Mouse (Mus musculus) neural tube, embryonic 11.5 days (tissue): Measurements from ENCODE around the gene H2-Aa. TPM values are rescaled to one million over a fixed set of nuclear protein-coding genes. Genes with fewer than 3 reads are reported as not detected.

Experiments
- ATAC-seq: fragments of 200-750 bp; cut with Nextera tagmentation; 2 replicates; pipeline ENCODE4 v1.8.0; 2017; ENCODE audit warnings: moderate number of reproducible peaks, mild to moderate bottlenecking, moderate TSS enrichment, moderate library complexity; ENCODE audit not compliant: insufficient read depth, low FRiP score, low TSS enrichment
- DNase-seq: peaks from one replicate; pipeline ENCODE4 v3.0.0-alpha.2; 2015; ENCODE audit warnings: low spot score
- H3K27ac ChIP-seq: fragments of 300-500 bp; sonication (generic); 2 replicates; pipeline ENCODE4 v1.5.1; 2014; ENCODE audit warnings: low read depth, mild to moderate bottlenecking, low read length
- H3K27me3 ChIP-seq: fragments of 300-500 bp; sonication (generic); 2 replicates; pipeline ENCODE4 v1.6.1; 2014; ENCODE audit warnings: mild to moderate bottlenecking, low read length, mixed read lengths; ENCODE audit not compliant: control insufficient read depth, insufficient read depth
- H3K36me3 ChIP-seq: fragments of 300-500 bp; sonication (generic); 2 replicates; pipeline ENCODE4 v1.6.1; 2014; ENCODE audit warnings: mild to moderate bottlenecking, low read length, moderate library complexity, mixed read lengths; ENCODE audit not compliant: control insufficient read depth, insufficient read depth
- H3K4me1 ChIP-seq: fragments of 300-500 bp; sonication (generic); 2 replicates; pipeline ENCODE4 v1.6.1; 2014; ENCODE audit warnings: low read length, mixed read lengths; ENCODE audit not compliant: control insufficient read depth, insufficient read depth
- H3K4me2 ChIP-seq: fragments of 300-500 bp; sonication (generic); 2 replicates; pipeline ENCODE4 v1.6.1; 2014; ENCODE audit warnings: low read depth, mild to moderate bottlenecking, moderate library complexity
- H3K4me3 ChIP-seq: fragments of 300-500 bp; sonication (generic); 2 replicates; pipeline ENCODE4 v1.5.1; 2014; ENCODE audit warnings: low read depth, low read length
- H3K9ac ChIP-seq: fragments of 300-500 bp; sonication (generic); 2 replicates; pipeline ENCODE4 v1.6.1; 2014; ENCODE audit warnings: mild to moderate bottlenecking, low read length
- H3K9me3 ChIP-seq: fragments of 300-500 bp; sonication (generic); 2 replicates; pipeline ENCODE4 v1.6.1; 2016; ENCODE audit warnings: low read length; ENCODE audit not compliant: control insufficient read depth
- WGBS: fragments of 180-500 bp; shearing (Covaris S2); extraction: QIAGEN DNeasy Blood & Tissue Kit; methylation state at CpG from one replicate; pipeline ENCODE4 v1.1.7; 2014; 5-methylcytosine and 5-hydroxymethylcytosine counted together
- polyA plus RNA-seq: library from polyadenylated mRNA; unstranded; fragments of >200 nt; fragmentation: Nextera tagmentation; extraction: Ambion mirVana; gene quantifications from 2 replicates; pipeline ENCODE4 v1.2.1, GENCODE M21; 2014

Gene H2-Aa
- polyA plus RNA-seq, 1 experiment from 2014 or later, result not detected

DNA sequence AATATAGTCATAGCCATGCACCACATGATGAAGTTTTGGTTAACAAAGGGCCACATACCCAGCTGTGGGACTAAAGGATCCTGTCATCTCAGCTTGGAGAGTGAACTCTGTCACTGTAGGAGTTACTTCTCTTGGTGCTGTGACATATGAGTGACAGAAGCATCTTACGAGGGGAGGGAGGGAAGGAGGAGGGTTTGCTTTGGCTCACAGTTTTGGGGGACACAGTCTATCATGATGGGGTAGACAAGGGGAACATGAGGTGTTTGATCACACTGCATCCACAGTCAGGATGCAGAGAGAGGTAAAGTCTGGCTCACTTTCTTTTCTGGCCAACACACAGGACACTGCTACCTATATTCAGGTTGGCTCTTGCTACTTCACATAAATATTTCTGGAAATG is 5.8 kb downstream of the H2-Aa start:
- Histone ChIP-seq H3K9ac (no peak overlapping the region), H3K9me3 (no peaks in the 10 kb centered on the region), H3K4me2 (no peak overlapping the region), H3K27me3 (no peaks in the 10 kb centered on the region), H3K27ac (no peak overlapping the region), H3K4me3 (no peak overlapping the region), H3K36me3 (no peaks in the 10 kb centered on the region), H3K4me1 (no peaks in the 10 kb centered on the region)
- DNase-seq (no peak), ATAC-seq (no peak)
- 63% methylated on average over 1 of the region's 1 CpGs for WGBS

GRCm38 (mm10) chr17:34280499-34281038 is 7.1 kb downstream of the H2-Aa start:
- no peaks in the 10 kb centered on the region for H3K27me3 ChIP-seq
- no peak overlapping the region for H3K27ac ChIP-seq
- H3K9me3 ChIP-seq, result no peaks in the 10 kb centered on the region
- ATAC-seq (no peak), DNase-seq (no peak)
- WGBS, result 74% methylated on average over 1 of the region's 1 CpGs
- H3K9ac ChIP-seq, result no peak overlapping the region
- H3K4me3 ChIP-seq, result no peak overlapping the region
- no peaks in the 10 kb centered on the region for H3K4me1 ChIP-seq
- no peak overlapping the region for H3K4me2 ChIP-seq
- no peaks in the 10 kb centered on the region for H3K36me3 ChIP-seq

DNA sequence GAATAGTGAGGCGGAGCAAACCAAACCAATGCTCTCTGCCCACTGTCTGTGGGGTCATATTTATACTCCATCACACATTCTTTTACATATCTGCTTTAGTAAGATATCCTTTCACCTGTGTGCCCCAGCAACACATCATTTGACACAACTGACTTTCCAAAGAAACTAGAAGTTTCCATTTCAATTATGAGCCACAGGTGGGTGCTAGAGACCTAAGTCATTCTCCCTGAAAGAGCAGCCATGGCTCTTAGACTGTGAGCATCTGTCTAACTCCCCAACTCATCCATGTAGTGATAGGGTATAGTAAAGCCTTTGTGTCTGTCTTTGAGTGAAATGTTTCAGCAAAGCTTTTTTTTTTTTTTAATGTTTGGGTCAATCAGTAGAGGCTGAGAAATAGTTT is 15.5 kb downstream of the H2-Aa start:
- WGBS, result 92% methylated on average over 1 of the region's 1 CpGs
- Histone ChIP-seq H3K36me3 (no peaks in the 10 kb centered on the region), H3K4me3 (no peak overlapping the region), H3K4me1 (no peaks in the 10 kb centered on the region), H3K27ac (no peak overlapping the region), H3K27me3 (no peaks in the 10 kb centered on the region), H3K9me3 (no peaks in the 10 kb centered on the region), H3K4me2 (no peak overlapping the region), H3K9ac (no peak overlapping the region)
- DNase-seq (no peak), ATAC-seq (no peak)

DNA sequence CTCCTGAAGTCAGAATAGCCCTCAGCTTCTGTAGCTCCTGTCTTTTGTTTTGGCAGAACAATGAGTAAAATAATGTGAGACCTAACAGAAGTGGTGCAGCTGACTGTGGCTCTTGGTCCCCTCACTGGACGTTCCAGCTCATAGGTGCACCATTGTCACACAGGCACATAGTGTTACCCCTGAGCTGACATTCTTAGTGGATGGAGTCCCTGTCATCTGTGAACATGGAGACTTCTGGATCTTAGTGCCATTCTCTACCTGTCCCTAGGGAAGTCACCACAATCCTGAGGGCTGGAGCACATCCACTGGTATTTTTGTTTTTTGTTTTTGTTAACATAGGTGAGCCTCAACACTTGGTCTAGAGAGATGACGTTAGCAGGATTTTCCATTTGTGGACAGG is 16.7 kb downstream of the H2-Aa start:
- no peaks in the 10 kb centered on the region for H3K9me3 ChIP-seq
- H3K4me1 ChIP-seq, result no peaks in the 10 kb centered on the region
- no peak overlapping the region for H3K27ac ChIP-seq
- H3K36me3 ChIP-seq, result no peaks in the 10 kb centered on the region
- H3K27me3 ChIP-seq, result no peaks in the 10 kb centered on the region
- no peak overlapping the region for H3K9ac ChIP-seq
- DNase-seq (no peak), ATAC-seq (no peak)
- H3K4me3 ChIP-seq, result no peak overlapping the region
- WGBS, result 77% methylated on average over 2 of the region's 2 CpGs
- no peak overlapping the region for H3K4me2 ChIP-seq

- H3K4me3 ChIP-seq, result no peak overlapping the region
- no peaks in the 10 kb centered on the region for H3K36me3 ChIP-seq
- ATAC-seq (no peak), DNase-seq (no peak)
- 85% methylated on average over 2 of the region's 2 CpGs for WGBS
- H3K9ac ChIP-seq, result no peak overlapping the region
- H3K4me1 ChIP-seq, result no peaks in the 10 kb centered on the region
- no peaks in the 10 kb centered on the region for H3K27me3 ChIP-seq
- no peak overlapping the region for H3K4me2 ChIP-seq
- no peak overlapping the region for H3K27ac ChIP-seq
- H3K9me3 ChIP-seq, result no peaks in the 10 kb centered on the region
Measured at GRCm38 (mm10) chr17:34270230-34270629, 17.4 kb downstream of the H2-Aa start.

DNA sequence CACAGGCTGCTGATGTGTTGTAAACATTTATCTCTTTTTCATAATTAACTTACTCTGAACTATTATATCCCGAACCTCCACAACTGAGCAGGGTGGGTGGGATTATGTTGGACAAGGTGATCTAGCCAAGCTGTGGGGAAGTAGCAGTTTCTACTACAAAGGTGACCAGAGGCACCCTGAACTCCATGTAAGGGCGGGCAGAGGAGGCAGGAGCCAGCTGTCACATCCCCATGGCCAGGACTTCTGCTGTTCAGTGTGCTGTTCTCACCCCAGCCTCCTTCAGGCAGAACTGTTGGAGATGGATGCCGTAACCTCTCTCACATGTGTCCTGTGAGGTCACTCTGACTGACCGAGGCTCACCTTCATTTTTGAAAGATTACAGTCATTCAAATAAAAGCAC is 17.8 kb downstream of the H2-Aa start:
- Histone ChIP-seq H3K27ac (no peak overlapping the region), H3K4me3 (no peak overlapping the region), H3K4me1 (peaks cover 4% of the 10 kb centered on the region), H3K9ac (no peak overlapping the region), H3K9me3 (no peaks in the 10 kb centered on the region), H3K27me3 (peaks cover 4% of the 10 kb centered on the region), H3K36me3 (no peaks in the 10 kb centered on the region), H3K4me2 (no peak overlapping the region)
- no peak for ATAC-seq
- 81% methylated on average over 4 of the region's 4 CpGs for WGBS
- no peak for DNase-seq

DNA sequence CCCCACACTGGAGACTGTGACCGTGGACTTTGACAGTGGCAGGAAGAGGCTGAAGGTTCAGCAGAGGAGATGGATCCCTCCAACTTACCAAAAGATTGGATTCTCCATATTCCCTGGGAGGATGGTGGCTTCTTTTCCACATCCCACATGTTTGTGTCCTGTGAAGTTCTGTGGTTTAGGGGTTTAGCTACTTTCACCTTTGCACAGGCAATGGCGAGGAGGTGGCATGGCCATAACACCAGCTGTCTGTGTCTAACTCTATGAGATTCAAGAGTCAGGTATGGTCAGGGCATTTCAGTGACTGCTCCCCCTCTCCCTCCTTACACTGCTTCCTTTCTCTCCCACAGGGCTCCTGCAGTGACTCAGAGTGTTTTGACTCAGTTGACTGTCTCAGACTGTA is 18.9 kb downstream of the H2-Aa start:
- no peak overlapping the region for H3K27ac ChIP-seq
- no peak for ATAC-seq
- H3K9me3 ChIP-seq, result no peaks in the 10 kb centered on the region
- WGBS, result 86% methylated on average over 2 of the region's 2 CpGs
- H3K4me1 ChIP-seq, result peaks cover 4% of the 10 kb centered on the region
- H3K9ac ChIP-seq, result no peak overlapping the region
- no peaks in the 10 kb centered on the region for H3K36me3 ChIP-seq
- DNase-seq, result no peak
- peaks cover 7% of the 10 kb centered on the region for H3K27me3 ChIP-seq
- H3K4me3 ChIP-seq, result no peak overlapping the region
- H3K4me2 ChIP-seq, result no peak overlapping the region

DNA sequence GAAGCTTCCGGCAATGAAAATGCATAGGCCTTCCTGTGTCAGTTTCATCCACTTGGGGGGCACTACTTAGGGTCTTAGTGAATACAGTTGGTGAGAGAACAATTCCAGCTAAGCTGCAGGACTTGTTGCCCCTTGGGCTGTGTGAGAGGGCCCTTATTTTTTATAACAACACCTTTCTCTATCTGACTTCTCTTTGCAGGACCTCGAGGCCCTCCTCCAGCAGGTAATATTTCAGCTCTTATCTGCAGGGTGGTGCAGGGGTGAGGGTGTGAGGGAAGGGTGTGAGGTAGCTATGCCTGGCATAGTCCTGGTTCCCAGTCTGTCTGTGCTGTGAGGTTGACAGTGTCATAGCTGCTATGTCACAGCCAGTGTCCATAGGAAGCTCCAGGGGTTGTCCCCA is 19.4 kb downstream of the H2-Aa start:
- Histone ChIP-seq H3K4me3 (no peak overlapping the region), H3K27me3 (peaks cover 7% of the 10 kb centered on the region), H3K9me3 (no peaks in the 10 kb centered on the region), H3K27ac (no peak overlapping the region), H3K9ac (no peak overlapping the region), H3K4me1 (peaks cover 4% of the 10 kb centered on the region), H3K4me2 (no peak overlapping the region), H3K36me3 (no peaks in the 10 kb centered on the region)
- ATAC-seq, result no peak
- WGBS, result 82% methylated on average over 2 of the region's 2 CpGs
- no peak for DNase-seq

DNA sequence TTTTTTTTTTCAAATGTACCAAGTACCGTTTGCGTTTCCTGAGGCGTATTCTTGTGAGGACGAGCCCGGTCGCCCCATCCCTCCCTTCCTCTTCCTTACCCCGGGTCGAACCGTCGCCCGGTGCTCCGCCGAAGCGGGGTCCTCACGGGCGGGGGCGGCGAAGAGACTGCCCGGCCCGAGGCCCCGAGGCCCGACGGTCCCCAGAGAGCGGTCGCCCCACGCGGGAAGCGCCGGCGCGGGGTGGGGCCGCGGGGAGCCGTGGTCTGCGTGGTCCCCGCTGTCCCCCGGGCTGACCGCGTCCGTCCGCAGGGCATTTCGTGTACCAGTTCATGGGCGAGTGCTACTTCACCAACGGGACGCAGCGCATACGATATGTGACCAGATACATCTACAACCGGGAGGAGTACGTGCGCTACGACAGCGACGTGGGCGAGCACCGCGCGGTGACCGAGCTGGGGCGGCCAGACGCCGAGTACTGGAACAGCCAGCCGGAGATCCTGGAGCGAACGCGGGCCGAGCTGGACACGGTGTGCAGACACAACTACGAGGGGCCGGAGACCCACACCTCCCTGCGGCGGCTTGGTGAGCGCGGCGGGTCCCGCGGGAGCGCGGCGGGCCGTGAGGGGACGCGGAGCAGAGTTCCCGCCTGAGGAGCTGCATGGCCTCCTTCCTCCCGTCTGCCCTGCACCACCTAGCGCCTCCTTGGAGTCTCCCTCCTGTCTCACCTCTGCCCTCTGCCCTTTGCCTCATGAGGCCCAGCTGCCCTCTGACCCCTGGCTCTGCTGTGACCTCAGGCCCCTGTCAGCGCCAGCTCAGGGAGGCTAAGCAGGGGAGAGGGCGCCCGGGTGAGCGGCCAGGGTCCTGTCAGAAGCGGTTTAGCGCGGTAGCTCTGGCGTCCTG is 22.9 kb downstream of the H2-Aa start:
- H3K27ac ChIP-seq, result no peak overlapping the region
- peak overlapping the region; percentile 40 for H3K9ac ChIP-seq
- no peaks in the 10 kb centered on the region for H3K9me3 ChIP-seq
- DNase-seq, result peak; percentile 58
- peaks cover 7% of the 10 kb centered on the region for H3K27me3 ChIP-seq
- H3K4me2 ChIP-seq, result peak overlapping the region; percentile 86
- peaks cover 4% of the 10 kb centered on the region for H3K4me1 ChIP-seq
- H3K4me3 ChIP-seq, result peak overlapping the region; percentile 42
- WGBS, result under 1% methylated on average over 91 of the region's 93 CpGs
- H3K36me3 ChIP-seq, result no peaks in the 10 kb centered on the region
- ATAC-seq, result no peak
